Mouse (Mus musculus) lung, postnatal 0 days (tissue): Measurements from ENCODE around the gene Cdh4.

Experiments used
- CTCF ChIP-seq: IDR thresholded peaks from 2 replicates; pipeline ENCODE4 v1.5.1; 2016; ENCODE audit warnings: antibody characterized with exemption, mild to moderate bottlenecking
- EP300 ChIP-seq: IDR thresholded peaks from 2 replicates; pipeline ENCODE4 v1.6.1; 2016; ENCODE audit warnings: antibody characterized with exemption, mild to moderate bottlenecking, control low read depth

- TF ChIP-seq CTCF (no peak), EP300 (no peak)
Observed at GRCm38 (mm10) chr2:179811086-179811485, 368.9 kb downstream of the Cdh4 start.
